Mouse (Mus musculus) stomach, embryonic 15.5 days (tissue): Measurements from ENCODE around the gene Cgref1. TPM values are rescaled to one million over a fixed set of nuclear protein-coding genes. Genes with fewer than 3 reads are reported as not detected.

Experiments used
- ATAC-seq: fragments of 200-750 bp; cut with Nextera tagmentation; 2 replicates; pipeline ENCODE4 v1.8.0; 2017; ENCODE audit warnings: low read depth, moderate number of reproducible peaks, moderate TSS enrichment; ENCODE audit not compliant: insufficient read depth, low FRiP score
- H3K27ac ChIP-seq: fragments of 300-500 bp; sonication (generic); 2 replicates; pipeline ENCODE4 v1.5.1; 2015; ENCODE audit warnings: mild to moderate bottlenecking, inconsistent platforms
- H3K27me3 ChIP-seq: fragments of 300-500 bp; sonication (generic); replicated peaks from 2 replicates; pipeline ENCODE4 v1.6.1; 2015; ENCODE audit warnings: inconsistent platforms
- H3K36me3 ChIP-seq: fragments of 300-500 bp; sonication (generic); 2 replicates; pipeline ENCODE4 v1.6.1; 2015; ENCODE audit warnings: inconsistent platforms
- H3K4me1 ChIP-seq: fragments of 300-500 bp; sonication (generic); 2 replicates; pipeline ENCODE4 v1.6.1; 2015; ENCODE audit warnings: inconsistent platforms
- H3K4me2 ChIP-seq: fragments of 300-500 bp; sonication (generic); 2 replicates; pipeline ENCODE4 v1.6.1; 2015; ENCODE audit warnings: mild to moderate bottlenecking, inconsistent platforms
- H3K4me3 ChIP-seq: fragments of 300-500 bp; sonication (generic); replicated peaks from 2 replicates; pipeline ENCODE4 v1.5.1; 2015; ENCODE audit warnings: inconsistent platforms
- H3K9ac ChIP-seq: fragments of 300-500 bp; sonication (generic); 2 replicates; pipeline ENCODE4 v1.6.1; 2015; ENCODE audit warnings: inconsistent platforms
- H3K9me3 ChIP-seq: fragments of 300-500 bp; sonication (generic); 2 replicates; pipeline ENCODE4 v1.6.1; 2016; ENCODE audit warnings: inconsistent platforms
- WGBS: fragments of 180-500 bp; shearing (Covaris S2); methylation state at CpG from one replicate; pipeline ENCODE4 v1.1.7; 2015; 5-methylcytosine and 5-hydroxymethylcytosine counted together
- polyA plus RNA-seq: library from polyadenylated mRNA; unstranded; fragments of >200 nt; fragmentation: Nextera tagmentation; extraction: Ambion mirVana; gene quantifications from 2 replicates; pipeline ENCODE4 v1.2.1, GENCODE M21; 2015

The Cgref1 gene
- polyA plus RNA-seq, 1 experiment from 2014 or later, result 11.7 TPM

DNA sequence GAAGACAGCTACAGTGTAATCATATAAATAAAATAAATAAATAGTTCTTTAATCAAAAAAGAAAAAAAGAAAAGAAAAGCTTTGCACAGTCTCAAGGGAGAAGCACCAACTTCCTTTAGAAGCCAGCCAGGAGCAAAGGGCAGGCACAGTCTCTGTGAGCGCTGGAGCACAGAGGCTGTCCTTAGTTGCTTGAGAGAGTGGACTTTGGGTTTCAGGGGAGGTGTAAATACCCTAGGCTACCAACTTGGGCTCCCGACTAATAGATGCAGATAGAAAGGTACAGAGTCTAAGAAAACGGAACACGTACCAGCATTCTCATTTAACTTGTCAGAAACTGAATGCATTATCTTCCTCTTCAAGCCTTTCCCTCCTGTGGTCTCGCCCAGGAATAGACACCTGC is 3.2 kb upstream of the Cgref1 start:
- H3K9me3 ChIP-seq, result no peaks in the 10 kb centered on the region
- H3K36me3 ChIP-seq, result peaks cover 16% of the 10 kb centered on the region
- ATAC-seq, result no peak
- H3K9ac ChIP-seq, result no peak overlapping the region
- H3K27ac ChIP-seq, result no peak overlapping the region
- no peak overlapping the region for H3K4me3 ChIP-seq
- no peak overlapping the region for H3K4me2 ChIP-seq
- 78% methylated on average over 5 of the region's 5 CpGs for WGBS
- H3K27me3 ChIP-seq, result 0 out of 2 replicates have a peak, but pooled peaks cover 5% of the 10 kb centered on the region
- peaks cover 13% of the 10 kb centered on the region for H3K4me1 ChIP-seq

GRCm38 (mm10) chr5:30944344-30944743 is 1.0 kb downstream of the Cgref1 start:
- Histone ChIP-seq H3K4me2 (no peak overlapping the region), H3K9ac (no peak overlapping the region), H3K27me3 (0 out of 2 replicates have a peak, but pooled peaks cover 5% of the 10 kb centered on the region), H3K9me3 (no peaks in the 10 kb centered on the region), H3K4me3 (no peak overlapping the region), H3K27ac (no peak overlapping the region), H3K36me3 (no peaks in the 10 kb centered on the region), H3K4me1 (peaks cover 5% of the 10 kb centered on the region)
- no peak for ATAC-seq
- 85% methylated on average over 6 of the region's 6 CpGs for WGBS

DNA sequence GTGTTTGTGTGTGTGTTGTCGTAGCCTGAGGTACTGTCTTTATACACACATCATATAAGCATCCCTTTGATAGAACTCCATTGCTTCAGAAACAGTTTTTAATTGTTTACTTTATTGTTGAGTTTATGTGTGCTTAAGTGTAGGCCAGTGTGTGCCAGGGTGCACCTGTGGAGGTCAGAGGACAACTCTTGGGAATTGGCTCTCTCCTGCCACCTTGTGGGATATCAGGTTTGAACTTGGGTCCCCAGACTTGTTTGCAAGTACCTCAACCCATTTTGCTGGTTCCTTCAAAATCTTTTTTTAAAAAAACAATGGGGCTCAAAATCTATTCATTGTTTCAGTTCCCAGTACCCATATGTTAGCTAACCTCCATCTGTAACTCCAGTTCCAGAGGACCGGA is 2.4 kb downstream of the Cgref1 start:
- Histone ChIP-seq H3K27me3 (0 out of 2 replicates have a peak, but pooled peaks cover 5% of the 10 kb centered on the region), H3K9me3 (no peaks in the 10 kb centered on the region), H3K4me3 (no peak overlapping the region), H3K4me1 (no peaks in the 10 kb centered on the region), H3K36me3 (no peaks in the 10 kb centered on the region), H3K9ac (no peak overlapping the region), H3K27ac (no peak overlapping the region), H3K4me2 (no peak overlapping the region)
- 89% methylated on average over 2 of the region's 2 CpGs for WGBS
- ATAC-seq, result no peak

DNA sequence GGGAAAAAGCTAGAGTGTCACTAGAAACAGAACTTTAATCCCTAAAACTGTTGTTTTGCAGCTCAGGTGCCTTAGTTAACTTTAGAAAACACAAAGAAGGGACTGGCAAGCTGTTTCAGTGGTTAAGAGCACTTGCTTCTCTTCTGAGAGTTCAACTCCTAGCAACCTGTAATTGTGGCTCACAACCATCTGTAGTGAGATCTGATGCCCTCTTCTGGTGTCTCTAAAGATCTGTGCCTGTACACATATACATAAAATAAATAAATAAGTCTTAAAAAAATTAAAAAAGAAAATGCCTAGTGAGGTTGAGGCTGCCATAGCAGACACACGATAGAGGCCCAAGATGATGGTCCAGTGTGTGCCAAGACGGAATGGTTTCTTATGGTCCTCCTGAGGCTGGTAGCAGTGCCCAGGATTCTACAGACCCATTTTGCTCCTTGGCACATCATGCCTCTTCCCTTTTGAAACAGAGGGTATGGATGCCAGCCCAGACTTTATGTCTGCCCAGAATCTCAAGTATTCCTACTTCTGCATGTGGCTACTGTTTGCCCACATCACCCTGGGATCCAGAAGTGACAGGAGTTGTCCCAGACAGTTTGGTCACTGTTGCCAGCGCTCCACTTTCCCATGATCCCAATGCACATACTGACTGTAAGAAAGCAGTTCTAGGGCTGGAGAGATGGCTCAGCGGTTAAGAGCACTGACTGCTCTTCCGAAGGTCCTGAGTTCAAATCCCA is 10.5 kb downstream of the Cgref1 start:
- no peaks in the 10 kb centered on the region for H3K4me1 ChIP-seq
- no peaks in the 10 kb centered on the region for H3K36me3 ChIP-seq
- H3K27me3 ChIP-seq, result no peaks in the 10 kb centered on the region
- no peak for ATAC-seq
- no peak overlapping the region for H3K4me2 ChIP-seq
- no peak overlapping the region for H3K9ac ChIP-seq
- no peak overlapping the region for H3K4me3 ChIP-seq
- no peaks in the 10 kb centered on the region for H3K9me3 ChIP-seq
- 88% methylated on average over 5 of the region's 5 CpGs for WGBS
- no peak overlapping the region for H3K27ac ChIP-seq

DNA sequence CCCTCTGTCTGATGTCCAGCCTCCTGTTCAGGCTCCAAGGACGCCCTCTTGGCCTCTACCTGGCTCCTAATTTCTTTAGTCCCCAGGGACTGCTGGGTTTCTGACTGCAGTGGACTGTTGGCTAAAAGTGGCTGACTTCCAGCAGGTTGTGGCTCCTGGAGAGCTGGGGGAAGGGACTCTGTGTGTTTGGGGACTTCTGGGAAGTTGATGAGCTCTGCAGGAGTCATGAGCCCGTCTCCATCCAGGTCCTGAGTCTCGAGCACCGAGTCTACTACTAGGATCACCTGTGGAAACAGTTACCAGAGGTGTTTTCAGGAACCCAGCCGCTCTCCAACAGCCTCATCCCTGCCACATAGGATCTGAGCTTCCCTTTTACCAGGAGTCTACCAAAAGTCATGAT is 11.7 kb downstream of the Cgref1 start:
- Histone ChIP-seq H3K9ac (no peak overlapping the region), H3K4me2 (no peak overlapping the region), H3K9me3 (no peaks in the 10 kb centered on the region), H3K27me3 (no peaks in the 10 kb centered on the region), H3K27ac (no peak overlapping the region), H3K4me1 (no peaks in the 10 kb centered on the region), H3K36me3 (no peaks in the 10 kb centered on the region), H3K4me3 (no peak overlapping the region)
- WGBS, result 61% methylated on average over 5 of the region's 5 CpGs
- no peak for ATAC-seq

- Histone ChIP-seq H3K9me3 (no peaks in the 10 kb centered on the region), H3K9ac (no peak overlapping the region), H3K27ac (no peak overlapping the region), H3K4me2 (no peak overlapping the region), H3K4me3 (no peak overlapping the region), H3K36me3 (no peaks in the 10 kb centered on the region), H3K27me3 (no peaks in the 10 kb centered on the region), H3K4me1 (no peaks in the 10 kb centered on the region)
- no peak for ATAC-seq
- WGBS, result 85% methylated on average over 4 of the region's 4 CpGs
These were observed 14.0 kb downstream of the Cgref1 start for GRCm38 (mm10) chr5:30931378-30931777.

DNA sequence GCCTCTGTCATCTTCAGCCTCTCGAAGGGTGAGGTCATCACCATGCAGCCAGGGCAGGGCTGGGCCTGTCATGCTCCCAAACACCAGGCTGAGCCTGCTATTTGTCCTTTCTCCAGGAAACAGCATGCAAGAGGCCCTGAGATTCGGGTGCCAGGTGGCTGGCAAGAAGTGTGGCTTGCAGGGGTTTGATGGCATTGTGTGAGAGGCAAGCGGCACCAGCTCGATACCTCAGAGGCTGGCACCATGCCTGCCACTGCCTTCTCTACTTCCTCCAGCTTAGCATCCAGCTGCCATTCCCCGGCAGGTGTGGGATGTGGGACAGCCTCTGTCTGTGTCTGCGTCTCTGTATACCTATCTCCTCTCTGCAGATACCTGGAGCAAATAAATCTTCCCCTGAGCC is 14.5 kb downstream of the Cgref1 start:
- Histone ChIP-seq H3K27ac (no peak overlapping the region), H3K4me1 (no peaks in the 10 kb centered on the region), H3K4me2 (no peak overlapping the region), H3K27me3 (no peaks in the 10 kb centered on the region), H3K36me3 (no peaks in the 10 kb centered on the region), H3K9ac (no peak overlapping the region), H3K9me3 (no peaks in the 10 kb centered on the region), H3K4me3 (no peak overlapping the region)
- WGBS, result 85% methylated on average over 6 of the region's 6 CpGs
- no peak for ATAC-seq

DNA sequence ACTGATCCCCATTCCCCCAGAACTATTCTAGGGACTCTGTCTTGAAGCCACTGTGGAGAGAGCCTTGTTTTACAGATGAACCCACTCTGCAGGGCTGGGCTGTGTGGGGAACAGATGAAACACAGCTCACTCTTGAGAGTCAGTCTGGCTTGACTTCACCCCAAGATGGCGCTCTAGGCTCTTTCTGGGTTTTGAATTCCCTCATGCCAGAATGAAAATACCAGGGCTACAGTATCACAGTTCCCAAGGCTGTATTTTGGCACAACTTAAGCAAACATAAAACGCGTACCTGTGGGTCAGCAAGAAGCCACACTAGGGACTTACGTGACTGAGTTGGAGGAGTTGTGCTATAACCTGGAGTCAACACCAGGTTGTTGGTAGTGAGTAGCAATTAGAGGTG is 15.3 kb downstream of the Cgref1 start:
- no peaks in the 10 kb centered on the region for H3K36me3 ChIP-seq
- no peak overlapping the region for H3K4me3 ChIP-seq
- no peak for ATAC-seq
- no peaks in the 10 kb centered on the region for H3K9me3 ChIP-seq
- no peak overlapping the region for H3K27ac ChIP-seq
- no peaks in the 10 kb centered on the region for H3K4me1 ChIP-seq
- WGBS, result 34% methylated on average over 4 of the region's 4 CpGs
- H3K9ac ChIP-seq, result no peak overlapping the region
- H3K27me3 ChIP-seq, result no peaks in the 10 kb centered on the region
- no peak overlapping the region for H3K4me2 ChIP-seq

DNA sequence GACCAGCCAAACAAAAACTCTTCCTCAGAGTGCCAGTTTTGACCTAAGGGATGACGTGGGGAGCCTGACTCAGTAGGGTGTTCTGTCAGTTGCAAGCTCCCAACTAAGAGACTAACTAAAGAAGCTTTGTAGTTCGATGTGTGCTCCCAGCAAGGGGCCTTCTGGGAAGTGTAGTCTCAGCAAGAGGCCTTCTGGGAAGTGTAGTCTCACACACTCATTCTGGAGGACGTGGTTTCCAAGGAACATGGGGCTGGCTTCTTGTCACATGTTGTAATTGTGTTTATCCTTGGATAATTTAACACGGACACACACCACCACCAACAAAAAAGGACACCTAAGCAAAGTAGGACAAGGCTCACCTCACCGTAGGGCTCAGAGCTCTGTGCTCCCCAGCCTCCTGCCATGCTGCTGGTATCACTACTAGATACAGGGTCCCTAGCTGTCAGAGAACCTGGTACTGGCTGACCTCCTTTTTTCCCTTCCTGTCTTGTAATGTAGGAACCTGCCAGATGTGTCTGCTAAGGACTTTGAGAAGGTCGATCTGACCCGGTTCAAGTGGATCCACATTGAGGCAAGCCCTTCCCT is 17.4 kb downstream of the Cgref1 start:
- Histone ChIP-seq H3K4me3 (no peak overlapping the region), H3K4me2 (0 out of 2 replicates have a peak overlapping the region, but pooled peaks have one; percentile 24), H3K4me1 (no peaks in the 10 kb centered on the region), H3K27ac (no peak overlapping the region), H3K27me3 (no peaks in the 10 kb centered on the region), H3K36me3 (no peaks in the 10 kb centered on the region), H3K9me3 (no peaks in the 10 kb centered on the region), H3K9ac (no peak overlapping the region)
- WGBS, result 45% methylated on average over 7 of the region's 7 CpGs
- no peak for ATAC-seq

DNA sequence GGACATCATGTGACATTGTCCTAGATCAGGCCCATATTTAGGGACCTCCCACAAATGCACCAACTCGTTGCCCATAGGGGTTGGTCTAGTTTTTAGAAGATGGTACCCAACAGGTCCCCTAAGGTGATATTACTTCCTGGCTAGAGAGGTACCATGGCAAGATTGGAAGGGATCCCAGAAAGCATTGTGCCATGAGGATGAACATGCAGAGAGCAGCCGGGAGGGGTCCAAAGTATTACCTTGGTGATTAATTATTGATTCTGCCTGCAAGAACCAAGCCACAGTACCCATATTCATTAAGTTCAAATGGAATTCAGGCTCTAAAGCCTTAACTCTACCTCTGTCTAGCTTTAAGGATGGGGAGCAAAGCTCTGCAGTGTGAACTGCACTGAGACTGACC is 19.3 kb downstream of the Cgref1 start:
- H3K27me3 ChIP-seq, result no peaks in the 10 kb centered on the region
- H3K36me3 ChIP-seq, result no peaks in the 10 kb centered on the region
- H3K4me1 ChIP-seq, result peaks cover 13% of the 10 kb centered on the region
- no peak for ATAC-seq
- WGBS, result 83% methylated on average over 2 of the region's 2 CpGs
- H3K9ac ChIP-seq, result no peak overlapping the region
- no peak overlapping the region for H3K4me2 ChIP-seq
- no peak overlapping the region for H3K4me3 ChIP-seq
- no peaks in the 10 kb centered on the region for H3K9me3 ChIP-seq
- H3K27ac ChIP-seq, result no peak overlapping the region

DNA sequence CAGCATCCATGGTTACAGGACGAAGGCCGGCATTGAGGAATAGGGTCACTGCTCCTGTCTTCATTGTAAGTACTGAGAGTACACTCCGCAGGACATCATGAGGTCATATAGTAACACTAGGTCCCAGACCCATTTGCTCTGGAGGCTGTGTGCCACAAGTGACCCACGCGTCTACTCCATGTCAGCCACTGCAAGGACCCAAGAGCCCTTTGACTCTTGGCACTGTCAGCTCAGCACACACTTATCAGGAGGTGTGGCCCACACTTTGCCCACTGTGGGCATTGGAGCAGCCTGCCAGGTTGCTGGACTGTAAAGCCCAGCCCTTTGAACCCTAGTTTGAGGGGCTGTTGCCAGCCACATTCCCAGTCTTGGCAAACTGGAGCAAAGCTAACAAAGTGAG is 20.2 kb downstream of the Cgref1 start:
- H3K4me3 ChIP-seq, result no peak overlapping the region
- no peaks in the 10 kb centered on the region for H3K9me3 ChIP-seq
- peaks cover 20% of the 10 kb centered on the region for H3K4me1 ChIP-seq
- 95% methylated on average over 5 of the region's 5 CpGs for whole genome bisulfite sequencing
- H3K27ac ChIP-seq, result no peak overlapping the region
- H3K4me2 ChIP-seq, result no peak overlapping the region
- H3K36me3 ChIP-seq, result peaks cover 7% of the 10 kb centered on the region; the same call in 1 of the 2 replicates
- no peak for ATAC-seq
- H3K9ac ChIP-seq, result no peak overlapping the region
- no peaks in the 10 kb centered on the region for H3K27me3 ChIP-seq

DNA sequence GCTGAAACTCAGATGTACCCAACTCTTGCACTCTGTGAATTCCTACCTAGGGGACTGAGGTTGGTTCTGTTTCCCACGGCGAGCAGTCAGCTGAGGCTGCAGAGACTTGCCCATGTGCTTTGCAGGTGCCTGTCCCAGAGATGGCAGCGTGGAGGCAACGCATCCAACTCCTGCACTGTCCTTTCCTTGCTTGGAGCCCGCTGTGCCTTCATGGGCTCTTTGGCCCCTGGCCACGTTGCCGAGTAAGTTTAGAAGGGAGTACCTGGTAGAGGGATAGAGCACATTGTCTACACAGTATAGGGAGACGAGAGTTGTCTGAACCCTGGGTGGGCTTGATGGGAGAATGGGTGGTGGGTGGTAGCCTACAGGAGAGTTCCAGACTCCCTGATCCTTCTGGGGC is 20.8 kb downstream of the Cgref1 start:
- Histone ChIP-seq H3K9me3 (no peaks in the 10 kb centered on the region), H3K4me3 (no peak overlapping the region), H3K4me2 (no peak overlapping the region), H3K4me1 (peaks cover 26% of the 10 kb centered on the region), H3K27ac (no peak overlapping the region), H3K9ac (no peak overlapping the region), H3K36me3 (peaks cover 12% of the 10 kb centered on the region; the same call in 1 of the 2 replicates), H3K27me3 (no peaks in the 10 kb centered on the region)
- WGBS, result 72% methylated on average over 8 of the region's 8 CpGs
- no peak for ATAC-seq
